ENCODE assay signal across 33 mouse cellular contexts in genomic region chr13:30929119-30929518, GRCm38 (mm10). TPM values are rescaled to one million over a fixed set of nuclear protein-coding genes. Genes with fewer than 3 reads are reported as not detected.
DNase-seq lines count a peak whose midpoint lies in the region; ATAC-seq and TF ChIP-seq lines count a peak whose summit lies in the region.
"Had no signal": no experiment of that assay in that cellular context is flagged by ENCODE, and none has a peak within 500 bp of the region (broad histone marks: within the 10 kb centered on the region; RNA-seq: fewer than 3 reads in every experiment).

No protein-coding gene starts in this region.

- peak; percentile 77 for ATAC-seq in liver, embryonic 12.5 days
- no peak for ATAC-seq in liver, postnatal 0 days
- ATAC-seq in liver, embryonic 14.5 days (ENCODE audit: insufficient read depth) = peak; percentile 71
- peak; percentile 27 for ATAC-seq in megakaryocyte progenitor cell, adult 5-6 weeks (replicated peaks; ENCODE audit: poor library complexity)
- ATAC-seq: activated CD4-positive, CD25-positive, alpha-beta regulatory T cell, adult 4 months; CD4-positive, CD25-positive, alpha-beta regulatory T cell, adult 4 months; forebrain, embryonic 14.5 days; forebrain, postnatal 0 days; hindbrain, embryonic 16.5 days had no signal

- no peaks in the 10 kb centered on the region for H3K9me3 ChIP-seq in liver, embryonic 12.5 days (replicated peaks)
- H3K9me3 ChIP-seq in liver, postnatal 0 days (ENCODE audit: low read length) = no peaks in the 10 kb centered on the region
- H3K9me3 ChIP-seq in liver, embryonic 14.5 days (ENCODE audit: control insufficient read depth, low read length) = no peaks in the 10 kb centered on the region
- H3K9me3 ChIP-seq: embryonic facial prominence, embryonic 12.5 days; embryonic facial prominence, embryonic 15.5 days; hindbrain, embryonic 10.5 days; hindbrain, embryonic 13.5 days had no signal

- no peak overlapping the region for H3K9ac ChIP-seq in liver, embryonic 12.5 days
- no peak overlapping the region for H3K9ac ChIP-seq in liver, postnatal 0 days (replicated peaks)
- no peak overlapping the region for H3K9ac ChIP-seq in liver, embryonic 14.5 days (replicated peaks)
- H3K9ac ChIP-seq: embryonic facial prominence, embryonic 12.5 days; embryonic facial prominence, embryonic 15.5 days; forebrain, postnatal 0 days; hindbrain, embryonic 13.5 days had no signal

- H3K4me2 ChIP-seq in liver, embryonic 12.5 days = peak overlapping the region; percentile 10; the same call in 1 of the 2 replicates
- no peak overlapping the region for H3K4me2 ChIP-seq in liver, postnatal 0 days (ENCODE audit: low read depth, low read length)
- no peak overlapping the region for H3K4me2 ChIP-seq in liver, embryonic 14.5 days (ENCODE audit: low read depth)
- H3K4me2 ChIP-seq: embryonic facial prominence, embryonic 12.5 days; embryonic facial prominence, embryonic 15.5 days; heart, embryonic 11.5 days; hindbrain, embryonic 13.5 days had no signal

- no peak for DNase-seq in liver, postnatal 0 days
- DNase-seq in c-Kit-positive CD71-positive TER-119-negative erythroid progenitor cells, embryonic 14.5 days (ENCODE audit: low read depth) = peak; percentile 16
- DNase-seq in liver, embryonic 14.5 days (ENCODE audit: low read depth in 3 of 3, low spot score in 3 of 3) = peak in 2 of 3 experiments; percentile 16 to 28
- DNase-seq in kidney, adult 11 months = no peak
- DNase-seq in heart, postnatal 4 days = no peak
- DNase-seq in layer of hippocampus, adult 18-20 months (ENCODE audit: low spot score in 2 of 2) = no peak
- DNase-seq: adrenal gland, adult 8-10 months; adrenal gland, postnatal 25 days; cerebellum, adult 11 months; cerebellum, adult 2 months; cerebellum, adult 9-11 months; cerebellum, postnatal 25 days; forebrain, postnatal 0 days; gastrocnemius, adult 2 months; gastrocnemius, postnatal 14 days had no signal

- peaks cover 37% of the 10 kb centered on the region for H3K4me1 ChIP-seq in liver, embryonic 12.5 days
- no peaks in the 10 kb centered on the region for H3K4me1 ChIP-seq in liver, postnatal 0 days (ENCODE audit: insufficient read depth)
- H3K4me1 ChIP-seq in liver, embryonic 14.5 days (replicated peaks; ENCODE audit: control insufficient read depth in 2 of 2, insufficient read depth in 2 of 2, low read length in 1 of 2) = peaks cover 13 to 24% of the 10 kb centered on the region in 2 experiments; a peak in 3 of 4 replicates
- H3K4me1 ChIP-seq: embryonic facial prominence, embryonic 12.5 days; embryonic facial prominence, embryonic 15.5 days; hindbrain, embryonic 10.5 days; hindbrain, embryonic 13.5 days had no signal

- no peak overlapping the region for H3K4me3 ChIP-seq in liver, embryonic 12.5 days
- H3K4me3 ChIP-seq in liver, postnatal 0 days (ENCODE audit: low read depth, low read length) = no peak overlapping the region
- no peak overlapping the region for H3K4me3 ChIP-seq in liver, embryonic 14.5 days (ENCODE audit: insufficient read depth in 1 of 2, low read depth in 2 of 2, low read length in 2 of 2)
- H3K4me3 ChIP-seq: embryonic facial prominence, embryonic 12.5 days; embryonic facial prominence, embryonic 15.5 days; gastrocnemius, adult 2 months; hindbrain, embryonic 10.5 days; hindbrain, embryonic 13.5 days had no signal

- peak overlapping the region; percentile 54; the same call in 1 of the 2 replicates for H3K27ac ChIP-seq in liver, embryonic 12.5 days
- no peak overlapping the region for H3K27ac ChIP-seq in liver, postnatal 0 days (ENCODE audit: low read depth)
- H3K27ac ChIP-seq in liver, embryonic 14.5 days = no peak overlapping the region
- H3K27ac ChIP-seq: embryonic facial prominence, embryonic 12.5 days; embryonic facial prominence, embryonic 15.5 days; gastrocnemius, adult 2 months; hindbrain, embryonic 10.5 days; hindbrain, embryonic 13.5 days had no signal

- WGBS in liver, embryonic 12.5 days (ENCODE audit: insufficient replicate concordance) = 34% methylated on average over 2 of the region's 2 CpGs
- 66% methylated on average over 2 of the region's 2 CpGs for whole genome bisulfite sequencing in liver, postnatal 0 days (ENCODE audit: insufficient replicate concordance)
- WGBS in liver, embryonic 14.5 days (ENCODE audit: insufficient replicate concordance) = 28% methylated on average over 2 of the region's 2 CpGs

- no peak for TF ChIP-seq EP300 in liver, postnatal 0 days (IDR thresholded peaks at IDR 0.05; ENCODE audit: low read depth)
- no peak for TF ChIP-seq EP300 in liver, embryonic 14.5 days (IDR thresholded peaks at IDR 0.05; ENCODE audit: low read depth)

- no peaks in the 10 kb centered on the region for H3K27me3 ChIP-seq in liver, embryonic 12.5 days (replicated peaks)
- no peaks in the 10 kb centered on the region for H3K27me3 ChIP-seq in liver, postnatal 0 days (ENCODE audit: insufficient read depth, low read length)
- H3K27me3 ChIP-seq in liver, embryonic 14.5 days (ENCODE audit: control insufficient read depth, insufficient read depth, low read length) = no peaks in the 10 kb centered on the region
- H3K27me3 ChIP-seq: embryonic facial prominence, embryonic 12.5 days; embryonic facial prominence, embryonic 15.5 days; hindbrain, embryonic 13.5 days had no signal

- no peak for TF ChIP-seq CTCF in liver, postnatal 0 days (IDR thresholded peaks at IDR 0.05; ENCODE audit: low read depth)
- TF ChIP-seq CTCF in liver, embryonic 14.5 days (IDR thresholded peaks at IDR 0.05; ENCODE audit: low read depth) = no peak

- peaks cover 23% of the 10 kb centered on the region for H3K36me3 ChIP-seq in liver, embryonic 12.5 days
- H3K36me3 ChIP-seq in liver, postnatal 0 days (replicated peaks; ENCODE audit: insufficient read depth, low read length) = peaks cover 11% of the 10 kb centered on the region
- no peaks in the 10 kb centered on the region for H3K36me3 ChIP-seq in liver, embryonic 14.5 days (replicated peaks; ENCODE audit: control insufficient read depth, insufficient read depth, low read depth)

RNA-seq across cellular contexts. Expression of gene Hus1b, which starts 18.4 kb away (rescaled TPM):
- 0.10 TPM in 1 of 2 replicates, not detected in the other for polyA plus RNA-seq in liver, embryonic 12.5 days (2016; fragmentation: Nextera tagmentation; extraction: Ambion mirVana)
- polyA plus RNA-seq in liver, postnatal 0 days (2015; fragmentation: Nextera tagmentation; extraction: Ambion mirVana) = not detected in 2 replicates
- 0.06 TPM in 2 replicates for polyA plus RNA-seq in liver, embryonic 14.5 days (2012; rRNA removed)
- polyA plus RNA-seq in liver, embryonic 14.5 days (2014; fragmentation: Nextera tagmentation; extraction: Ambion mirVana) = not detected in 2 replicates
- 1.1 and 1.4 TPM in 2 replicates for total RNA-seq in megakaryocyte progenitor cell, adult 5-6 weeks (2015)
- total RNA-seq in megakaryocyte progenitor cell, adult 5-6 weeks (2017) = 0.62 and 1.0 TPM in 2 replicates
- total RNA-seq in heart, postnatal 4 days (2021) = under 1 TPM; 0.23 to 0.45 TPM
- total RNA-seq in layer of hippocampus, adult 18-20 months (2021) = under 1 TPM; 0.35 to 0.56 TPM
- total RNA-seq: heart, postnatal 25 days had no signal
- polyA plus RNA-seq: activated CD4-positive, CD25-positive, alpha-beta regulatory T cell, adult 4 months; embryonic facial prominence, embryonic 15.5 days; forebrain, embryonic 11.5 days; heart, embryonic 11.5 days; heart, embryonic 14.5 days; heart, postnatal 0 days; hindbrain, embryonic 10.5 days; hindbrain, embryonic 13.5 days; hindbrain, embryonic 16.5 days had no signal

RNA-seq across cellular contexts. Expression of gene Exoc2, which starts 44.8 kb away (rescaled TPM):
- 20.7 and 21.4 TPM in 2 replicates for polyA plus RNA-seq in liver, embryonic 12.5 days (2016; fragmentation: Nextera tagmentation; extraction: Ambion mirVana)
- polyA plus RNA-seq in liver, postnatal 0 days (2015; fragmentation: Nextera tagmentation; extraction: Ambion mirVana) = 6.7 and 8.1 TPM in 2 replicates
- polyA plus RNA-seq in liver, embryonic 14.5 days (2012; rRNA removed) = 4.4 and 7.0 TPM in 2 replicates
- 13.8 and 14.8 TPM in 2 replicates for polyA plus RNA-seq in liver, embryonic 14.5 days (2014; fragmentation: Nextera tagmentation; extraction: Ambion mirVana)
- 43.8 and 47.6 TPM in 2 replicates for total RNA-seq in megakaryocyte progenitor cell, adult 5-6 weeks (2015)
- total RNA-seq in megakaryocyte progenitor cell, adult 5-6 weeks (2017) = 32.5 and 50.5 TPM in 2 replicates
- 10 to 100 TPM; 22.9 to 23.0 TPM for total RNA-seq in heart, postnatal 4 days (2021)
- total RNA-seq in layer of hippocampus, adult 18-20 months (2021) = 10 to 100 TPM; 34.7 to 37.3 TPM

RNA-seq across cellular contexts. Expression of gene Gm5447, which starts 44.9 kb away (rescaled TPM):
- polyA plus RNA-seq in liver, embryonic 12.5 days (2016; fragmentation: Nextera tagmentation; extraction: Ambion mirVana) = not detected in 2 replicates
- 0.06 TPM in 1 of 2 replicates, not detected in the other for polyA plus RNA-seq in liver, postnatal 0 days (2015; fragmentation: Nextera tagmentation; extraction: Ambion mirVana)
- not detected in 2 replicates for polyA plus RNA-seq in liver, embryonic 14.5 days (2012; rRNA removed)
- not detected in 2 replicates for polyA plus RNA-seq in liver, embryonic 14.5 days (2014; fragmentation: Nextera tagmentation; extraction: Ambion mirVana)
- 0.22 TPM in 1 of 2 replicates, not detected in the other for total RNA-seq in megakaryocyte progenitor cell, adult 5-6 weeks (2015)
- total RNA-seq in megakaryocyte progenitor cell, adult 5-6 weeks (2017) = not detected in 2 replicates
- not detected for total RNA-seq in heart, postnatal 4 days (2021)
- not detected for total RNA-seq in layer of hippocampus, adult 18-20 months (2021)
- total RNA-seq: adrenal gland, postnatal 25 days; common myeloid progenitor, adult 5-6 weeks; forebrain, postnatal 0 days; gastrocnemius, adult 2 months; gastrocnemius, postnatal 14 days; gastrocnemius, postnatal 4 days; heart, adult 8-10 months; heart, postnatal 25 days had no signal
- polyA plus RNA-seq: CD4-positive, CD25-positive, alpha-beta regulatory T cell, adult 4 months; cerebellum, adult 2 months; forebrain, embryonic 11.5 days; forebrain, embryonic 14.5 days; heart, embryonic 11.5 days; heart, embryonic 14.5 days; heart, postnatal 0 days; hindbrain, embryonic 10.5 days had no signal

Comparison
In these comparisons a context has a peak if more than half of its experiments do, and no peak if none do; other contexts are left out.
1. DNase-seq: peak in c-Kit-positive CD71-positive TER-119-negative erythroid progenitor cells, embryonic 14.5 days (single experiment) and liver, embryonic 14.5 days (2 of 3); none in liver, postnatal 0 days (single experiment), kidney, adult 11 months (single experiment), heart, postnatal 4 days (single experiment) and layer of hippocampus, adult 18-20 months (0 of 2).